Mouse (Mus musculus) 416B (cell line): ENCODE data around the gene Mtmr14.

ENCODE experiments used
- DNase-seq: peaks from one replicate; pipeline ENCODE4 v3.0.0; 2011; ENCODE audit warnings: low read depth

The Mtmr14 gene

DNA sequence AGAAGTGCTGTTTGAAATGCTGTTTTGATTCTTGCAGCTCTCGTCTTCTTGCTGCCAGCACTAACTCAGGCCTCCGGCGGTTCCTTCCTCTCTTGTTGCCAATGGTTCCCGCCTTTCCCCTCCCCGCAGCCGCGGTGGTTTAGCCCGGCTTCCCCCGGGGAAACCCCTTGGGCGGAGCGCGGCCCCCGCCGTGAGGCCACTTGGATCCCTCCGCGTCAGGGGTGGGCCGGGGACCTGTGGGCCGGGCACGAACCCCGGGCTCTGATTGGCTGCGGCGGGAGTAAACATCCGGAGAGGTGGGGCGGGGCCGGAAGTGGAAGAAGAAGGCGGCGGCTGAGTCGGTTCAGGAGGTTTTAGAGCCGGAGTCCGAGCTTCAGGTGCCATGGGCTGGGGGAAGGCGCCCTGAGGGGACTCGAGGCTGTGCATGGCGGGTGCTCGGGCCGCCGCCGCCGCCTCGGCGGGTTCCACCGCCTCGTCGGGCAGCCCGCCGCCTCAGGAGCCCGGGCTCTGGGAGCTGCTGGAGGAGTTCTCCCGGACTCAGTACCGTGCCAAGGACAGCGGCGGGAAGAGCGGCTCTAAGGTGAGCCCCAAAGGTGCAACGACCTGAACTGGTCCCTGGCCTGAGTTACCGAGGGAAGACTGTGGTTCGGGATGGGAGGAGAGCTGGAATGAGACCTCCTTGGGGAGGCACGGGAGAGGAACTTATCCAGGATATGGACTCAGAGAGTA, at the start of gene Mtmr14:
Gene Mtmr14 (plus strand): TSS at position 302 of the 729 bp plus-strand sequence.
- DNase-seq = peak; percentile 98

DNA sequence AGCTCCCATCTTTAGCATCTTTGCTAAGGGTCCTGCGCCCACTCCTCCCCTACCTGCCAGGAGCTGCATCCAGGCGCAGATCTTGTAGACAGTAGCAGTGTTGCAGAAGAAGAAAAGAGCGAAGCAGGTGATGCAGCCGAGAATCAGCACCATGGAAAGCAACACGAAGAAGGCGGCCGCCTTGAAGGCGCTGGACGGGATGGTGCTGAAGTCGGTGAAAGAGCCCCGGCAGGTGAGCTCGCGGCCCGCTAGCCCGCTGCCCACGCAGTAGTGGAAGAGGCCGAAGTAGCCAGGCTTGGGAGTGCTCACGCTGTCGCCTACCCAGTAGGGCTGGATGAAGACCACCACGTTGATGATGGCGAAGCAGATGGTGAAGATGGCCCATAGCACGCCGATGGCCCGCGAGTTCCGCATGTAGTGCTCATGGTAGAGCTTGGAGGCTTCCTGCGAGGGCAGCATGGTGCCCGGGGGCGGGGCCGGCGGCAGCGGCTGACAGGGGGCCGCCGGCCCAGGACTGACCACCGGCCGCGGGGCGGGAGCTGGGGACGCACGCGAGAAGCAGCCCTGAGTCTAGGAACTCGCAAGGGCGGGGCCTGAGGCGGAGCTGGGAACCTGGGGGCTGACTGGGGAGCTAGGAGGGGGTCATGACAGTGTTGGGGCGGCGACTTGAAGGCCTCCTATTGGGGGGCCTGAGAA, 43.7 kb upstream of the Mtmr14 start:
- no peak for DNase-seq

DNA sequence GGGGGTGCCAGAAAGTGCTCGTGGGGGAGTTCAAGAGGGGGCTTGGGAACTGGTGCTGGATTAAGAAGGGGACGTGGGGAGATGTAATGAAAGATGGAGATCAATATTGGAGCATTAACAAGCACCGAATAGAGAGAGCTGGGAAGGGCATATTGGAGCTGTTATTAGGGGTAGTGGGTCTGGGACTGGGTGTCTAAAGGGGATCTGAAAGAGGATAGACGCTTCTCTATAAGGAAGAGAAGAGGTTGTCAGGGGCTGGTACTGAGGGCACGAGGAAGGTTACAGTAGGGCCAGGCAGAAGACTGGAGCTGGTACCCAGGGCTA, 43.2 kb upstream of the Mtmr14 start:
- no peak for DNase-seq

DNA sequence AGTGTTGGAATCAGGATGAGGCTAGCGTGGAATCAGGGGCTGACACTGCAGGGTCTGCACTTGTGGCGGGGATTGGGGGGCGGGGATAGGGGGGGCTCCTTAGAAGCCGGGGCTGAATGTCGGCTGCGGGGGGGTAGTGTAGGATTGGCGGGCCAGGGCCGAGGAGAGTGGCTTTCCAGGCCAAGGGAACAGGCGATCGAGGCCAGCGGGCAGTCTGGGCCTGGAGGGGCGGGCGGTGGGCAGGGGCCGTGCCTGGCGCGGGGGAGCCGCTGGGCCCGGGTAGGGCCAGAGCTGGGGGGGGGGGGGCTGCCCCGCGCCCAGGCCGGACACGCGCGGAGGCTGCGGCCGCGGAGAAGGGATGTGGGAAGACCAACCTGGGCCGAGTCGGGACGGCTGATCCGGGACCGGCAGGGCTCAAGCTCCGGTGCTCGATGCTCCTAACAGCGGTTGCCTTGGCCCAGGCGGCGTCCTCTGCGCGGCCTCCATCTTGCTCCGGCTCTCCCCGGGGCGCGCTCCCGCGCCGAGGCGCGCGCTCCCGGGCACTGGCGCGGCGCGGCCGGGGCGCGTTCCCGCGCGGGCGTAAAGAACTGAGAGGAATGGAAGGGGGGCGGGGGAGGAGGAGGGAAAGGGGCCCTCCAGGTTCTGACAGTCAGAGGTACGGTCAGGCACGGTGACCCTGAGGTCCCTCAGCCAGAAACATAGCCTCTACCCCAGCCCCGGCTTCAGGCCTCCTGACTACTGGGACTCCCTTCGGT, 42.6 kb upstream of the Mtmr14 start, which contains the start of gene Lhfpl4:
Gene Lhfpl4 (minus strand): TSS at position 544 of the 755 bp plus-strand sequence.
- no peak for DNase-seq

DNA sequence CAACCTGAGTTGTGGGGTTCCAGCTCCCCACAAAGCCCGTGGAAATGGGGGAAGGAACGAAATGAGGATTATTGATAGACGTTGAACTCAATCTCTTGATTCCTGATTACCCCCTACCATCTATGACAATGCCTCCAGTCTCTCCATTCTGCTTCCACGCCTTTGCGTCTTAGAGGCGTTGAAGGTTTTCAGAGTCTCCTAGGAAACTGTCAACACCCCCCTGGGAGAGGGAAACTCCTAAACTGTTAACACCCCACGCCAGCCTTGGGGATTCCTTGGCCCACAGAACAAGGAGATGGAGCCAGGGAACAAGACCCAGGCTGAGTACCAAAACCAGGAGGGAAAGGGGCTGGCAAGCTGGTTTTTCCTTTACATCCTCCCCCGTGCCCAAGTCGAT, 42.0 kb upstream of the Mtmr14 start:
- no peak for DNase-seq

DNA sequence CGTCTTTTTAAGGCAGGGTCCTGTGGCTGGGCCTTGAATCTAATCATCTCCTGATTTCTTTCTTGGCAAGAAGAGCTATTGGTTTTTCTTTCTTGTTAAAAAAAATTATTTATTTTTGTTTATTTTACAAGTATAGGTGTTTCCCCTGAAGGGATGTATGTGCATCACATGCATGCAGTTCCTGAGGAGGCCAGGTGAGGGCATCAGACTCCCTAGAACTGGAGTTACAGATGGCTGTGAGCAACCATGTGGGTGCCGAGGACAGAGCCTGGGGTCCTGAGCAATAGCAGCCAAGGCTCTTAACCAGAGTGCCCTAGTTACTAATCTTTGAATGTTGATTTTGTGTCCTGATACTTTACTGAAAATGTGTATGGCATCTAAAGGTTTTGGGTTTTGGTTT, 21.4 kb upstream of the Mtmr14 start:
- no peak for DNase-seq

DNA sequence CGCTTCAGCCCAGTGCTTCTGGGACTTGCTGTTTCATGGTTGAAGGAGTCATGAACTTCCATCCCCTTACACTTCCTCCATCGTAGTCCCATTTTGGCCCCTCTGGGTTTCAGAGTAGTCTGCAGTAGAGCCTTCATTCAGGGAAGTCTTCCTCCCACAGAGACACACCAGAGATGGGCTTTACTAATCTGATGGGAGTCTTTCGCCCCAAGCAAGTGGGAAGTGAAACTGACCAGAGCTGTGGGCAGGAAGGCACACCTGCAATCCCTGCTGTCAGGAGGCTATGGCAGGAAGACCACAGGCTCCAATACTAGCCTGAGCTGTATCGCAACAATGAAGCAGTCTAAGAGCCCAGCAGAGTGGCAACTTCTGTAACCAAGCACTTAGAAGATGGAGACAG, 11.8 kb upstream of the Mtmr14 start:
- DNase-seq = no peak

DNA sequence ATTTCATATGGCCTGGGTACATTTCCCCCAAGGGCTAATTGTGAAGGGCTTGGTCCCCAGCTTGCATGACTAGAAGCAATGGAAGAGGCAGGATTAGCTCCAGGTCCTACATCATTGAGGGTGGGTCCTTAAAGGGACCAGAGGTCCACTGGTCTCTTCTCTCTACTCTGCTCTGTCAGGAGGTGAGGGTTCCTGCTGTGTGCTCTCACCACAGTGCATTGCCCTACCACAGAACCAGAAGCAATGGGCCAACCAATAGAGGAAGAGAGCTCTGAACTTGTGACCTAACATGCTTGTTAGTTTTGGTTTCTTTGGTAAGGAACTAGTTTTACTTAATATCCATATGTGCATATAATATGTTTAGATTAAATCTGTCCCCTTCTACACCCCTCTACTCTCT, 10.9 kb upstream of the Mtmr14 start:
- DNase-seq = no peak

DNA sequence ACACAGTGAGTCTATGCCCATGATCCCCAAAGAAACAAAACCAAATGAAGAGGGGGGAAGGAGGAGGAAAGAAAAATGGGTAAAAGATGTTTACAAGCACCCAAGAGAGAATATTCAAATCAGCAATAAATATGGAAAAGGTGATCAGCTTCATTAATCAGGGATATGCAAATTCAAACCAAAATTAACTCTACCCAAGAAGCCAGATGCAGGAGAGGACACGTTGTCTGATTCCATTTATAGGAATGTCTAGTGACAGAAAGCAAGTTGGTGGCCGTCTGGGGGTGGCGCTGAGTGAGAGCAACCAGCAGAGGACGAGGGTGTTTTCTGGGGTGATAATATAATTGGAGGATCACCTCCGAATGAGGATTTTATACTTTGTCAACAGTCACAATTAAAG, 2.5 kb upstream of the Mtmr14 start:
- DNase-seq = no peak

DNA sequence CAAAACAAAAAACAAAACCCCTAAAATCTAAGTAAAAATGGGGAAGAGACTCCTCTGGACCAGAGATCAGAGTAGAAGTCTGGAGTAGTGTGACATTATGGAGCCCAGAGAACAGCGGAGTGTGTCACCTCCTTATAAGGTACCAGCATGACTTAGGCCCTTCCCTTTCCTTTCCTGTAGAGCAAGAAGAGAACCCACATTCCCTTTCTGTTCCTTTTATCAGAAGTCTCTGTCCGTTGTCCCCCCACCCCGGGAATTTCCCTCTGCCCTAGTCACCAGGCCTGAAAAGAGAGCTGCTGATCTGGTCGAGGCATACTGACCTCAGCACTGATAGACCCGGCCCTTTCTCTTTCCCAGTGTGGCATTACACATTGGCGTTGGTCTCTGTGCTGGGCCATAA, 799 bp downstream of the Mtmr14 start:
- peak; percentile 67 for DNase-seq

DNA sequence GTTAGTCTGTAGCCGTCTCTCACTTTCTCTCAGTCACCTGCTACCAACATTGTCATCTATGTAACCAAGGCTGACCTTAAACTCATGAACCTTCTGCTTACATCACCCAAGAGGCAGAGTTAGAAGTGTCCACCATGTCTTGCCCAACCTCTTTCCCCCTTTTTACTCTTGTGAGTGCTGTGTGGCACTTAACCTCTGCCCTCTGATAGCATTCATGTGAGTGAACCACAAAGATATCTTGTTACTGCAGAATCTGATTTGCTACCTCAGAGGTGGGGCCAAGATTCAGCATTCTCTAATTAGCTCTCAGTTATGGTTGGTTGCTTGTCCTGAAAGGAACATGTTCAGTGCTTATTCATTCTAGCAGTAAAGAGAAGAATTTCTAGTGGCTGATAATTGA, 5.1 kb downstream of the Mtmr14 start:
- DNase-seq = peak; percentile 69

DNA sequence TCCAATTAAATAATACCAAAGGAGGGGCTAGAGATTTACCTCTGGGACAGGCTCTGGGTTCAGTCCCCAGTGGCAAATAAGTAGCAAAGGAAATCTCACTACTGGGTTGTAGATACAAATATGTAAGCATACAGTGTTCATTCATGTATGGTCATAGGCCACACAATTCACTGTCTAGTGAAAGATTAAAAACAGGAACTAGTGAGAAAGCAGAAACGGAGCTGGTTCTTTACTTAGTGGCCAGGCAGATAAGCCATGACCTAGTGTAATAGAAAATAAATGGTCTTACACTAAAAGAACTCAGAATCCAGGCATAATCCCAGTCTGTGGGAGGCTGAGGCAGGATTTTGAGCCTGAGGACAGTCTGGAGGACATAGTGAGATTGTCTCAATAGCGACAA, 7.9 kb downstream of the Mtmr14 start:
- peak; percentile 35 for DNase-seq

DNA sequence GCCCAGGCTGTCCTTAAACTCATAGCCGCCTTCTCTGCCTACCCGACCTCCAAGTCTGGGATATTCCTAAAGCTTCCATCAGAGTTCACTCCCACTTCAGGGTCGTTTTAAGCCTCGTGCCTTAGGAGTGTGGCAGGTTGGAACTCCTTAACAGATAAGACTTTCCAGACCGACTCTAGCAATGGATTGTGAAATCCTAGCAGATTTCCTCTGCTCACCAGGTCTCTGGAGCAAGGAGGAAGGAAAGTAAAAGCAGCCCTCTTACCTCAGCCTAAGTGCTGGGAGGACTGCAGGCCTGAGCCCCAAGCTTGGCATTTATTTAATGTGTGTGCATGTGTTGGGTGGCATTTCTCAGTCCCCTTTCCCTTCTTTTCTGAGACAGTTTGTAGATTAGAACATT, 13.1 kb downstream of the Mtmr14 start:
- DNase-seq = peak; percentile 20

DNA sequence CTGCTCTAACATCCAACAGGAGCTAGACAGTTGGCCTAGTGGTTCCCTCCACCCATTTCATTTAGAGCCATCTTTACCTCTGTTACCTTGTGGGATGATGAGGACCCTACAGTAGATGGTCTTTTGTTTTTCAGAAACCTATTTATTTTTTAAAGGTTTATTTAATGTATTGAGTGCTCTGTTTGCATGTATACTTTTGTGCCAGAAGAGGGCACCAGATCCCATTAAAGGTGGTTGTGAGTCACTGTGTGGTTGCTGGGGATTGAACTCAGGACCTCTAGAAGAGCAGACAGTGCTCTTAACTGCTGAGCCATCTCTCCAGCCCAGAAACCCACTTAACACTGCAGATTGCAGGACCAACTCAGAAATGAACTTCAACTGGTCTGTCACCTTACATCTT, 14.3 kb downstream of the Mtmr14 start:
- DNase-seq = peak; percentile 39

DNA sequence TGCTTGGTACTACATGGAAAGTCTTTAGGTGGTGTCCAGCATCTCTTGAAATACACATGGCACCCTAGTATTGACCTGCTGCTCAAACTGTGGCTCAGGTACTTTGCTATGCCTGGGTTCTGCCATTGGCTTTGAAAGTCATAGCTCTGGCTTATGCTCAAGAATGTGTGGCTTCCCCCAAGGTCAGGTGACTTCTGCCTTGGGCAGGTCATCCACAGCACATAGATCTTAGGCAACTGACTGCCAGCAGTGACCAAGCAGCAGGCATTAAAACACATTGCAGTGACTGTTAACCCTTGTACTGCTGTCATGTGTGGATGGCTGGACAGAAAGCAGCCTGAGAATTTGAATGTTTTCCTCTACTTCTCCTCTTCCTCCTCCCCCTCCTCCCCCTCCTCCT, 17.3 kb downstream of the Mtmr14 start:
- DNase-seq = peak; percentile 63

DNA sequence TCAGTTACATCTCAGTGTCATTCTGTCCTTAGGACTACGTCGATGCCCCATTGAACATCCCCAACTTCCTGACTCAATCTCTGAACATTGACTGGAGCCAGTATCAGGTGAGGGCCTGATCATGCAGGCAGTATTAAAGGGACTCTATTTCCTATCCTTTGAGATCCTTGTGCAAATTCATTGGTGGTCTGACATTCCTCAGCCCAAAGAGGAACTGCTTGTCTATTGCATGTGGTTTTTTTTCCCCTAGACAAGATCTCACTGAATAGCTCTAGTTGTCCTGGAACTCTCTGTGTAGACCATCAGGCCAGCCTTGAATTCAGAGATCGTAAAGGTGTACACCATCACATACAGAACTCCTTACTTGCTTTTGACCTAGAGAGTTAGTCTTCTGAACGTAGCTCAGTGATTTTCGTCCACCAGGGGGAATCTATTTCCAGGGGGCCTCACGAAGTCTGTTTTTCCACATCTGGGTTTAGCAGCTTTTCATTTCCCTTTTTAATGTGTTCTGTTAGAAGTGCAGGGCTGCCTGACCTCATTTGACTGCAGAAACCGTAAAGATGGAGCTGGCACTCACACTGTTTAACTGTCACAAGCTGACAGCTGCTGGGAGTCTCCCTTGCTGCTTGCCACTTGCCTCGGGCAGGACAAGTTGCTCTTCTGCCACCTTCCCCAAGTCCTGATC, 23.7 kb downstream of the Mtmr14 start:
- DNase-seq = no peak

DNA sequence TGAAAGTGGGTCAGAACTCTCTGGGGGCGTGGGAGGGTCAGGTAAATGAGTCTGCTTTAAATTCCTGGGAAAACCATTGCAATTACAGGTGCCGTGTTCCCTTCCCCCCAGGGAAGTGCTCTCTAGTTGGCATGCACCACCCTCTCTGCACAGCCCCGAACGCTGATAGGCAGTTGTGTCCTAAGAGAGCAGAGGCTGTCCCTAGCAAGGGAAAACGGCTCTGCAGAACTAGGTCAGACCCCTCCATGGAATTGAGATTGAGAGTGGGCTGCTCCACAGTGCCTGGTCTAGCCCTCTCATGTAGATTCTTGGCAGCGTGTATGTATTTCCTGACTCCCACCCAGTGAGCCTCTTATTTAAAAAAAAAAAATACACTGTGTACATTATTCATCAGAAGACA, 25.9 kb downstream of the Mtmr14 start:
- DNase-seq = no peak

DNA sequence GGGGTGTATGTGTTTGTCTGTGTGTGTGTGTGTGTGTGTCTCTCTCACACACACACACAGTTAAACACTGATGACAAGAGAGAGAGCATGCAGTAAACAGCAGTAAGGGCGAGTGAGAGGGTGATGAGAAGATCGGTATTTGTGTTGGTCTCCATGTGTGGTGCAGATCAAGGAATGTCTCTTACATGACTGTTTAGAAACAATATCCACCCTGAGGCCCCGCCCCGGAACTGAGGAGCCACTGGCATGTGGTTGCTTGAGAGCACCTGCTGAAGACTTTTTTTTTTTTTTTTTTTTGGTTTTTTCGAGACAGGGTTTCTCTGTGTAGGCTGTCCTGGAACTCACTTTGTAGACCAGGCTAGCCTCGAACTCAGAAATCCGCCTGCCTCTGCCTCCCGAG, 26.8 kb downstream of the Mtmr14 start:
- no peak for DNase-seq

DNA sequence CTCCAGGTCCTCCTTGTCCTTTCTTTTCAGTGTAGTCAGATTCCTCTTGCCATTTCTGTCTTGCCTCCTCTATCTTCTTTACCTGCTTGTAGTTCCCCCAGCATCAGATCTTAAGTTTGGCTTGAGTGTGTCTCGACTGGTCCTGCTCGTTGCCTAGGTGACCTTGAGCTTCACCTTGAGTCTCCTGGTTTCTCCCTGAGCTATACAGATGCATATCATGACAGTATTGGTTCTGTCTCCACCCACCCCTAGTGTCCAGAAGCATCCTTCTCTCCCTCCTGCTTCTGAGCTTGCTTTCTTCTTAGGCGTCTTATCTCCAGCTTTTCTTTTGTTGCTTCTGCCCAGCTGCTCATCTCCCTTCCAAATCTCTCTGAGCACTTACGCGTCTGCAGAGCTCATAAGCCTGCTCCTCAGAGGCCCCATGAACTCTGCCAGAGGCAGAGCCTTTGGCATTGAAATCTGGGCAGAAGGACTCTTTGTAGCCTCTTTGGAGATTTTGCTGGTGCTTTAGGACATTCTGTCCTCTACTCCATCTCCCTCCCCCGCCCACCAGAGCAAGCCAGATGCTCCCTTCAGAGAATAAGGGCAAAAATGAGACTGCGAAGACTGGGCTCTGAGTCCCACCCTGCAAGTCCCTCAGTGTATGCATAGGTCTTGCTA, 29.5 kb downstream of the Mtmr14 start:
- DNase-seq = no peak

DNA sequence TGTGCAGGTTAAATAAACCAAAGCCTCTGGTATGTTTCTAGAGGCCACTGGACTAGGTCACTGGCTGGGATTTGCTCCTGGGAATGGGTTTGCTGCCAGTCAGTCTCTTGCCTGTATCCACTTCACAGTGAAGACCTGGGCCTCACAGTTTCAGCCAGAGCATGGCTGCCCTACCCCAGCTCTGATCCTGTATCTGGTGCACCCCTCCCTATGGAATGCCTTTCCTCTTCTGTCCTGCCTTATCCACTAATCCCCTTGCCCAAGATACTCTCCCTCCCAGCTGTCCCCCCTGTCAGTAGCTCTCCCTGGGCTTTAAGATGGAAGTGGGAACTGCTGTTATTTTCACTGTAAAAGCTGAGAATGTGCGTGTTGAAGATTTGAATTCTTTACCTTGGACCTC, 30.3 kb downstream of the Mtmr14 start:
- no peak for DNase-seq

DNA sequence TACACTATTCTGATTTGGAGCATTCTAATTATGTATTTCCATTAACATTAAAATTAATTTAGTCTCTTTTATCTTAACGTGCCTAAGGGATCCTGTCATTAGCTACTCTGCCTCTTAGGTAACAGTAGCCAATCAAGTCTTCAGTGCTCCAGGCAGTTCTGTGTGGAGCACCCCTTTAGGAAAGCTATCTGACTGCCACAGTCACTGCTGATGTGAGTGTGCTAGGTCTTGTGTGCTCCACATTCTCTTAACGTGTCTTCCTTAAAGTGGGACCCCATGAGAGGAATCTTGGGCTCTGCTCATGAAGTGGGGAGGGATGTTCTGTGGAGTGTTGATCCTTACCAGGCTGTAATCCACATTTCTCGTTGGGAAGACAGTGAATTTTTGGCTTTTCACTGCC, 34.7 kb downstream of the Mtmr14 start:
- no peak for DNase-seq

DNA sequence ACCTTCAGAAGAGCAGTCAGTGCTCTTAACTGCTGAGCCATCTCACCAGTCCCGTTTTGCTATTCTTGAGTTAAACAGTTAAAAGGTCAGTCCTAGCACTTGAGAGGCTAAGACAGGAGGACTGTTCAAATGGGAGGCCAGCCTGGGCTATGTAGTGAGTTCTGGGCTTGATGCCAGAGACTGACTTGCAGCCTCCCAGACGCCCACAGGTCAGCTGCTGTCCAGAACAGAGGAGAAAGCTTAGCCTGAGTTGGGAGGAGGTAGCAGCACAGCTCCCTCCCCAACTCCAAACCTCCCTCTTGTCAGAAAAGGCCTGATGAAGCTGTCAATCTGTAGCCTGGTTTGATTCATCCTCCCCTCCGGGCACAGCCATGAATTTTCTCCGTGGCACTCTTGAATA, 39.2 kb downstream of the Mtmr14 start:
- no peak for DNase-seq
